Mouse (Mus musculus): ENCODE measurements around the gene Ccdc182. TPM values are rescaled to one million over a fixed set of nuclear protein-coding genes. Genes with fewer than 3 reads are reported as not detected.

Ccdc182 gene
- polyA plus RNA-seq (2015; fragmentation: Nextera tagmentation; extraction: Ambion mirVana) = 0.32 and 0.39 TPM in 2 replicates

DNA sequence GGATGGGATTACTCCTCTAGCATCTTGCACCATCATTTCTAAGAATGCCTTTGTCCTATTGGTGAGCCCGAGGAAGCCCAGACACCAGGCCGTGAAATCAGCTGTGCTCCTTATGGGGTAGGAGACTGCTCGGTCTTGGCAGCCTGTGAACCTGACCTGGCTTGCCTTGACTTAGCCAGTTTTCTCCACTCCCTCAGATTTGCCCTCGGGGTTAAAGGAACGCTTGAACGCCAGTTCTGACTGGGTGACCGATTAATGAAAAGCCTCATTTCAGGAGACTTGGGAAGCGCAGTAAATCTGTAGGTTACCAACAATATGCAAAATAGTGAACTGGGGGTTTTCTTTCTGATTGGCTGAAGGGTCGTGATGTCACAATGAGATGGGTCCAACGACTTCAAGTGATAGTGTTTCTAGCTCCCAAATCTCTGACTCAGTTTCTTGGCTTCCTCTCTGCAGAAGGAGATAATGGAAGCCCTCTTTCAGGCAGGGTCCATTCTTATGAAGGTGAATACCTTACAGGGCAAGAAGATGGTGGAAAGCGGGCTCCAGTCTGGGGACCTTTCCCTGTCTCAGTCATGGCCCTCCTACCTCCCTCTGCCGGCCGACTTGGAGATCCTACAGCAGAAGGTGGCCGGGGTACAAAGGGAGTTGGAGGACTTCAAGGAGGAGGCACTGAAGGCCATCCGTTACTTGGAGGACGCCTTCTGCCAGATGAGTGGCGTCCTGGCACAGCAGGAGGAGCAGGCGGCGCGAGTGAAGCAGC is at the start of gene Ccdc182:
TSS of gene Ccdc182 (plus strand) at position 428 of the 763 bp plus-strand sequence.
- no peak within 1 kb of the TSS for H3K27ac ChIP-seq
- no peak within 1 kb of the TSS for H3K9ac ChIP-seq
- H3K9me3 ChIP-seq (replicated peaks) = no peaks in the 10 kb centered on the region
- WGBS = 34% methylated on average over 20 of the region's 20 CpGs
- no peak for ATAC-seq
- H3K4me2 ChIP-seq = peak within 1 kb of the TSS; percentile 52
- H3K36me3 ChIP-seq (ENCODE audit: poor library complexity, severe bottlenecking) = no peaks in the 10 kb centered on the region
- H3K27me3 ChIP-seq = peaks cover 8% of the 10 kb centered on the region; the same call in 1 of the 2 replicates
- H3K4me3 ChIP-seq = peak within 1 kb of the TSS; percentile 17; the same call in 1 of the 2 replicates
- H3K4me1 ChIP-seq = peaks cover 27% of the 10 kb centered on the region

DNA sequence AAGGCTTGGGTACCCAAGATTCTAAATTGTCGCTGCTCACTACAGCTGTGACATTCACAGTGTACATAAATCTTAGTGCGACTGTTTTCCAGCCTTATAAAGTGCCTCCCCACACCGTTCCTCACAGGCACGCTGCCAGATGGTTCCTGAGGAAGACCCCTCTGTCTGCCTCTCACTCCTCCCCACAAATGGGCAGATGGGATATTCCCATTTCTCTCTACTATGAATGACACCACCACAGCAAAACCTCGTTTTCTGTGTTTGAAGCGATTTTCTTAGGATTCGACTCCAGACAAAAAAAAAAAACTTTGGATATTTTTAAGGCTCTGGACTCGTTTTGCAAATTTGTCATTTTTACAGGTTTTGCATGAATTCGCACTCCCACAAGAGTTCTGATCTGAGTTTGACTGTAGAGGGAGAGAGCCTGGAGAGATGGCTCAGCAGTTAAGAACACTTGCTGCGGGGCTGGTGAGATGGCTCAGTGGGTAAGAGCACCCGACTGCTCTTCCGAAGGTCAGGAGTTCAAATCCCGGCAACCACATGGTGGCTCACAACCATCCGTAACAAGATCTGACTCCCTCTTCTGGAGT is 48.2 kb upstream of the Ccdc182 start:
- H3K27ac ChIP-seq = no peak overlapping the region
- 87% methylated on average over 14 of the region's 14 CpGs for WGBS
- no peak overlapping the region for H3K4me2 ChIP-seq
- ATAC-seq = no peak
- peaks cover 27% of the 10 kb centered on the region for H3K4me1 ChIP-seq
- no peak overlapping the region for H3K4me3 ChIP-seq
- H3K9me3 ChIP-seq (replicated peaks) = no peaks in the 10 kb centered on the region
- H3K27me3 ChIP-seq = peaks cover 9% of the 10 kb centered on the region; the same call in 1 of the 2 replicates
- no peaks in the 10 kb centered on the region for H3K36me3 ChIP-seq (ENCODE audit: poor library complexity, severe bottlenecking)
- no peak overlapping the region for H3K9ac ChIP-seq

DNA sequence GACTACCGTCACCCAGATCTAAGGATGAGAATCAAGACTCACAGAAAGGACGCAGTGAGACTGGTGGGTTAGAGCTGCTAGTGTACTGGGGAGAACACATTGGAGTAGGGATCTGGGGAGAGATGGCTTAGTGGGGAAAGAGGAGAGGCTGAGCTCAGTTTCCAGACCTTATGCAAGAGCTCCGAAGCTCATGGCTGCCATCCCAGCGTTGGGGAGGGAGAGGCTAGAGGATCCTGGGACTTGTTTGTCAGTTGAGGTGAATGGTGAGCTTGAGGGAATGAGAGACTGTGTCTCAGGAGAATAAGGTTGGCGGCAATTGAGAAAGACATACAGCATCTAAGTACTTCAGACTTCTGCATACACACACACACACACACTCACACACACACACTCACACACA is 45.2 kb upstream of the Ccdc182 start:
- WGBS = 63% methylated on average over 5 of the region's 5 CpGs
- Histone ChIP-seq H3K27ac (no peak overlapping the region), H3K4me1 (peaks cover 31% of the 10 kb centered on the region), H3K4me3 (no peak overlapping the region), H3K4me2 (no peak overlapping the region), H3K9me3 (replicated peaks) (no peaks in the 10 kb centered on the region), H3K36me3 (ENCODE audit: poor library complexity, severe bottlenecking) (no peaks in the 10 kb centered on the region), H3K27me3 (peaks cover 17% of the 10 kb centered on the region), H3K9ac (no peak overlapping the region)
- no peak for ATAC-seq

DNA sequence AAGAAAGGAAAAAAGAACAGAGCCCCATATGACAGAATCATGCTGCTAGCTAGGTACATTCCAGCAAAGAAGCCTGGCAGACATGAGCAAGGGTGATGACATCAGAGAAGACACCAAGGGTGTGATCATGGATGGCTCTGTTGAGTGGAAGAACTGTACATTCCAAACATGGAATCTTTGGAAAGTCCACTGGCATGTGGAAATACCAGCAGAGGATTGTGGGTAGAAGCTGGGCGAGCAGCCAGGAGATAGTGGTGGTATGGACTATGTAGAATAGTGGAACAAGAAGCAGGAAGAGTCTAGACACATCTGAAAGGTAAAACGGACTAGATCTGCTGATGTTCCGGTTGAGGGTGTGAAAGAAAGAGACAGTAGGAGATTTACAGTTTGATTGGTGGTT is 43.3 kb upstream of the Ccdc182 start:
- H3K4me1 ChIP-seq = peaks cover 39% of the 10 kb centered on the region
- no peak overlapping the region for H3K4me3 ChIP-seq
- H3K36me3 ChIP-seq (ENCODE audit: poor library complexity, severe bottlenecking) = no peaks in the 10 kb centered on the region
- 87% methylated on average over 3 of the region's 3 CpGs for WGBS
- H3K9me3 ChIP-seq (replicated peaks) = no peaks in the 10 kb centered on the region
- H3K9ac ChIP-seq = no peak overlapping the region
- no peak overlapping the region for H3K27ac ChIP-seq
- ATAC-seq = no peak
- no peak overlapping the region for H3K4me2 ChIP-seq
- H3K27me3 ChIP-seq = peaks cover 17% of the 10 kb centered on the region

DNA sequence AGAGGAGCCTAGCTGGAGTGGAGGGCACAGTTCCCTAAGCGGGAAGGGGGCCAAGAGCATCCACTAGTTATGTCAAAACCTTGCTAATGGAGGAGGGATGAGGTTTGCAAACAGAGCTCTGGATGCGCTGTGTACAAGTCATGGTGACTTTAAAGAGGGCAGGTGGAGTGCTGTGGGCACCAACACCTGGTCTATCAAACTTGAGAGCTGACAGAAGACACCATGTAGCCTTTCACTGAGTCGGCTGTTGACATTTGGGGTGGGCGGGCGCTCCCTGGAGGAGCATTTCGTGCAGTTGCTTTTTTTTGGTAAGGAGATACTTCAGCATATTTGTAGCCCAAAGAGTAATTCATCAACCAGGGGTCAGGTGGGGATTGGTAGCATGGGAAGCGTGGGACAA is 42.6 kb upstream of the Ccdc182 start:
- 88% methylated on average over 7 of the region's 7 CpGs for WGBS
- ATAC-seq = no peak
- no peak overlapping the region for H3K4me3 ChIP-seq
- no peaks in the 10 kb centered on the region for H3K36me3 ChIP-seq (ENCODE audit: poor library complexity, severe bottlenecking)
- H3K9me3 ChIP-seq (replicated peaks) = no peaks in the 10 kb centered on the region
- H3K27ac ChIP-seq = no peak overlapping the region
- H3K4me1 ChIP-seq = peaks cover 39% of the 10 kb centered on the region
- H3K4me2 ChIP-seq = no peak overlapping the region
- peaks cover 17% of the 10 kb centered on the region for H3K27me3 ChIP-seq
- no peak overlapping the region for H3K9ac ChIP-seq

DNA sequence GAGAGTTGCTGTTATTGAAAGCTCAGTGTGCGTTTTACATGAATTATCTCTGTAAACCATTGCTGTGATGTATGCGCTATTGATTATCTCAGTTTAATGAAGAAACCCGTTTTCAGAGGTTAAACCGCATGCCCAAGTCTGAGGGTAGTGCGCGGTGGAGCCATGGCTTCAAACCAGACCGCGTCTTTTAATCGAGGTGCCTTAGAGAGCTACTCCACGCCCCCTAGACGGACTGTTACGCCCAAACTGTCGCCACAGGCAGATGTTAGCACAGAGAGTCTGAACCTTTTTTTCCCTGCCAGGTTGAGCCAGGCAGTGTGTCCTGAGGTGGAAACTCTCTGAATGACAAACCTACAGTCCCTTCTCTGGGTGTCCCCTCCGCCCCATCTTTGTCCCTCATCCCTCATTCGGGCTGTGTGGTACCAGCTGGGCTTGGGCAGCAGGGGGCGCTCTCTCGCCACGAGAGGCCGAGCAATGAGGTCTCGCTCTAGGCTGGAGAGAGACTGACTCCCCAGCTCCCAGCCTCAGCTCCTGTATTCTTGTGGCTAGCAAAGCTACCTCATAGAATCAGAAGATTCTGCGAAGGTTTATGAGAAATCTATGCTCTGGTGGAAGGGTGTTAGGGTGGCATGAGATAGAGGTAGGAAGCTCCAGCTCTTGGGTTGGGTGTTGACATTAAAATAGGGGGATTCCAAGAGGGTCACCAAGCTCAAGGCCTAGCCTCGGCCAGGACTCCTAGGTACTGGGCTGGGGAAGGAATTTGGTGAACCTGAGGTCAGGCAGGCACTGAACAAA is 41.7 kb upstream of the Ccdc182 start:
- WGBS = 17% methylated on average over 22 of the region's 22 CpGs
- Histone ChIP-seq H3K4me1 (peaks cover 39% of the 10 kb centered on the region), H3K9me3 (replicated peaks) (no peaks in the 10 kb centered on the region), H3K27me3 (peaks cover 17% of the 10 kb centered on the region), H3K27ac (peak overlapping the region; percentile 72), H3K9ac (peak overlapping the region; percentile 39), H3K36me3 (ENCODE audit: poor library complexity, severe bottlenecking) (no peaks in the 10 kb centered on the region), H3K4me2 (peak overlapping the region; percentile 47), H3K4me3 (no peak overlapping the region)
- ATAC-seq = peak; percentile 94

DNA sequence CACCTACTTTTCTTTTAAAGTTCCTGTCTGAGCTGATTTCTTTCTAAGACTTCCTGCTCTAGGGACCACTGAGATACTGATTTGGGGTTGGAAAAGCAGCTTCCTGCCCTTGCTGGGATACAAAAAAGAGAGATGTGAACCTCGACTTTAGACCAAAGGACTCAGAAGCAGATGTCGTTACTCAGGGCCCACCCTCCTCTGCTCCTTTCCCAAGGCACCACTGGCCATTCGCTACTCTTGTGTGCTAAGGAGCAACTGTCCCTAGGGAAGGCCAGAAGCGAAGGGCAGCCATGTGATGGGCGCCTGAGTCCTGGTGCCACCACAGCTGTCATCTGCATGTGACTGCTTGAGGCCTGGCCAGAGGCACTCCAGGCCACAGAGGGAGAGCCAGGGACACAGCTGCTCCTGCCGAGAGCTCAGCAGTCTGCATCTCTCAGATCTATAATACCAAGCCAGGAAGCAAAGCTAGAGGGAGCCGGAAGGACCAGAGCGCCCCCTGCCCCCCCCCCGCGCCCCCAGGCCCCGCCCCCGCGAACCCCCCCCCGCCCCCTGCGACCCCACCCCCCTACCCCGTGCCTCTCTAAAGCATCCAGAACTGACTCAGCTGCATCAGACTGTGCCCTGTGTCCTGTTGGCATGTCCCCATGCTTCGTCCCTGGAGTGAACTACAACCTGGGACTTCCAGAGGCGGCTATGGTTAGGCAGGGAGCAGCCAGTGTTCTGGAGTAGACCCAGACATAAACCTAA is 40.9 kb upstream of the Ccdc182 start:
- ATAC-seq = peak; percentile 62; the same call in 1 of the 2 replicates
- Histone ChIP-seq H3K4me1 (peaks cover 39% of the 10 kb centered on the region), H3K4me3 (no peak overlapping the region), H3K27me3 (peaks cover 17% of the 10 kb centered on the region), H3K36me3 (ENCODE audit: poor library complexity, severe bottlenecking) (no peaks in the 10 kb centered on the region), H3K9ac (0 out of 2 replicates have a peak overlapping the region, but pooled peaks have one; percentile 40), H3K4me2 (no peak overlapping the region), H3K9me3 (replicated peaks) (peaks cover under 1% of the 10 kb centered on the region; the same call in 1 of the 2 replicates), H3K27ac (peak overlapping the region; percentile 72)
- WGBS = 22% methylated on average over 11 of the region's 18 CpGs

DNA sequence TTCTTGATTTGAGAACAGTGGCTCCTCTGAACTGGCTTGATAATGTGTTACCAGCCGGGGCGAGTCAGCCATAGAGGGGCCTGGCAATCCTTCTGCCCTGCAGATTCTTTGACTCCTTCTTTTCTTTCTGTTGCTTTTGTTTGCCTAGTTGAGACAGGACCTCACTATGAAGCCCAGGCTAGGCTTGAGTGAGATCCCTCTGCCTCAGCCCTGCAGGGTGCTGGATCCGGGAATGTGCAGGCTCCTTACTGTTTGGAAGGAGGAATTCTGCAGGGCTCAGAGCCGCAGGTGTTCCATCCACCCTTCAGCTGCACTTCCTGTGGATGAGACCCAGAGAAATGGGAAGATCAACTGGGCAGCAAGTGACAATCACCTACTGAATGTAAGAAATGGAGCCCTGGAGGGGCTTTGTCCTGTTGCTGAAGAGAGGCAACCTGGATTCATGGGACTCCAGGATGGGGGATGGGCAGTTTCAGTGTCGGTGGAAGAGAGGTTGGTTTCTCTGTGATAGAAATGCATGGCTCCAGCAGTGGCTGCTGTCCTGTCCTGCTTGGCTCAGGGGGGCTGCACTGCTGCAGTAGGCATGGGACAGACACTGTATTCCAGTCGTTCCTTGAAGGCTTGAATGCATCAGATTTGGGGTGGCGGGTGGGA is 40.2 kb upstream of the Ccdc182 start:
- peaks cover 33% of the 10 kb centered on the region for H3K4me1 ChIP-seq
- no peak overlapping the region for H3K4me3 ChIP-seq
- 25% methylated on average over 7 of the region's 7 CpGs for WGBS
- peaks cover 13% of the 10 kb centered on the region for H3K27me3 ChIP-seq
- 0 out of 2 replicates have a peak overlapping the region, but pooled peaks have one; percentile 18 for H3K4me2 ChIP-seq
- no peak for ATAC-seq
- H3K9ac ChIP-seq = peak overlapping the region; percentile 40; the same call in 1 of the 2 replicates
- no peaks in the 10 kb centered on the region for H3K36me3 ChIP-seq (ENCODE audit: poor library complexity, severe bottlenecking)
- H3K9me3 ChIP-seq (replicated peaks) = peaks cover 7% of the 10 kb centered on the region
- H3K27ac ChIP-seq = peak overlapping the region; percentile 14; the same call in 1 of the 2 replicates

DNA sequence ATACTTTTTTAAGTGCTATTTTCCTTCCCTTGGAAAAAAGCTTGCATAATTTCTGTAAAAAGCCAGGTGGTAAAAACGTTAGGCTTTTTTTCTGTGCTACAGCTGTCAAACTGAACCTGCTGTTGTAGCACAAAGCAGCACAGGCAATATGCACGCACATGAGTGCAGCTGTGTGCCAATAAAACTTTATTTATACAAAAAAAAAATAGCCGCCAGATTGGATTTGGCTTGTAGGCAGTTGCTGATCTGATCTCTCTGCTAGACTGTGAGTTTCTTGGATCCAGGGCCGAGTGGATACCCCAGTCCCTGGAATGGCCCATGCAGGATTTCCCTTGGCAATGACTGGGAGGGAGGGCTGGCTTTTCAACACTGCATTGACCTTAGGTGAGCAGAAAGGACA is 36.2 kb upstream of the Ccdc182 start:
- Histone ChIP-seq H3K36me3 (ENCODE audit: poor library complexity, severe bottlenecking) (no peaks in the 10 kb centered on the region; the same call in 1 of the 2 replicates), H3K9ac (no peak overlapping the region), H3K4me1 (peaks cover 17% of the 10 kb centered on the region), H3K27me3 (no peaks in the 10 kb centered on the region), H3K27ac (no peak overlapping the region), H3K4me2 (no peak overlapping the region), H3K4me3 (no peak overlapping the region), H3K9me3 (replicated peaks) (peaks cover 8% of the 10 kb centered on the region)
- 83% methylated on average over 4 of the region's 4 CpGs for WGBS
- ATAC-seq = no peak

DNA sequence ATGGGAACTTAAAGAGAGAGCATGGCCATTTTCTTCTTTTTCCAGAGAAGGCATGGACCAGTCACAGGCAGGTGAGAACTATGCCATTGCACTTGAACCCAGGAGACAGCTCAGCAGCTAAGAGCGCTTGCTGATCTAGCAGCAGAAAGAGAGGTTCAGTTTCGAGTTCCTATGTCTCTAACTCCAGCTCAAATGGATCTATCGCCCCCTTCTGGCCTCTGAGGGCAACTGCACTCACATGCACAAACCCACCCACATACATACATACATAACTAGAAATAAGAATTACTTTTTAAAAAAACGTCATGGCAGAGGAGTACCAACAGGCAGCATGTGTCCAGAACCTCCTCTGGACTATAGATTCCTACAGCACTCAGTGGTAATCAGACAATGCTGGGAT is 35.6 kb upstream of the Ccdc182 start:
- H3K9ac ChIP-seq = no peak overlapping the region
- H3K27ac ChIP-seq = no peak overlapping the region
- peaks cover 12% of the 10 kb centered on the region for H3K4me1 ChIP-seq
- no peak overlapping the region for H3K4me2 ChIP-seq
- no peak overlapping the region for H3K4me3 ChIP-seq
- H3K36me3 ChIP-seq (ENCODE audit: poor library complexity, severe bottlenecking) = no peaks in the 10 kb centered on the region; the same call in 1 of the 2 replicates
- no peak for ATAC-seq
- WGBS = 88% methylated on average over 4 of the region's 4 CpGs
- no peaks in the 10 kb centered on the region for H3K27me3 ChIP-seq
- peaks cover 8% of the 10 kb centered on the region for H3K9me3 ChIP-seq (replicated peaks)

DNA sequence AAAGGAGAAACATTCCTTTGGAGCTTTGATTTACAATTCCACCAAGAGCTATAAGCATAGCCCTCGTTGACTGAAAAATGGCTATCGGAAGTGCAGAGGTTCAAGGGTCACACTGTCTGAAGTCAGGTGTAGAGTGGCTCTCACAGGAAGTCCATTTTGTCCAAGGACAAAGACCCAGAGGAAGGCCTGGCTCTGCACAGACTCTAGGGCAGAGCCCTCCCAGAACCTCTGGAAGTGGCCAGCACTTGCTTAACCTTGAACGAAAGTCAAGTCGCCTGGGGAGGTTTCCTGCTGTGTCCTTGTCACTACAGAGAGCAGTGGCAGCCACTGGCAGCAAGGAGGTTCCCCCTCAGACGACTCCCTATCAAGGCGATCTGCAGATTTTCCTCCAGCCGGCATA is 33.4 kb upstream of the Ccdc182 start:
- 70% methylated on average over 7 of the region's 7 CpGs for whole genome bisulfite sequencing
- Histone ChIP-seq H3K9ac (no peak overlapping the region), H3K27ac (no peak overlapping the region), H3K9me3 (replicated peaks) (peaks cover 8% of the 10 kb centered on the region), H3K27me3 (no peaks in the 10 kb centered on the region), H3K4me3 (no peak overlapping the region), H3K4me1 (no peaks in the 10 kb centered on the region), H3K36me3 (ENCODE audit: poor library complexity, severe bottlenecking) (no peaks in the 10 kb centered on the region; the same call in 1 of the 2 replicates), H3K4me2 (no peak overlapping the region)
- ATAC-seq = no peak

All from forebrain, embryonic 13.5 days (tissue).